Mouse (Mus musculus) G1E (cell line): ENCODE data around the gene Gm10666.
"Not testable (repeated sequence)": the region's sequence is repeated elsewhere in the genome, so short reads cannot be mapped to it uniquely, and the experiment has no call there.

Experiments
- CTCF ChIP-seq: IDR thresholded peaks from 2 replicates; pipeline ENCODE4 v1.5.1; 2012; ENCODE audit warnings: low read depth, low read length, inconsistent platforms, mixed read lengths
- GATA1 ChIP-seq: IDR thresholded peaks from 2 replicates; pipeline ENCODE4 v1.6.1; 2012; ENCODE audit warnings: borderline replicate concordance, low read length, inconsistent platforms, mixed read lengths
- GATA2 ChIP-seq: IDR thresholded peaks from 2 replicates; pipeline ENCODE4 v1.6.1; 2012; ENCODE audit warnings: low read depth, low read length, inconsistent platforms, borderline replicate concordance
- POLR2AphosphoS5 ChIP-seq: IDR thresholded peaks from 2 replicates; pipeline ENCODE4 v1.6.1; 2012; ENCODE audit warnings: low read depth, low read length, inconsistent platforms; ENCODE audit not compliant: insufficient replicate concordance
- TAL1 ChIP-seq: conservative IDR thresholded peaks from 2 replicates; pipeline ENCODE4 v1.6.1; 2012; ENCODE audit warnings: low read depth, low read length, inconsistent platforms, mixed read lengths

DNA sequence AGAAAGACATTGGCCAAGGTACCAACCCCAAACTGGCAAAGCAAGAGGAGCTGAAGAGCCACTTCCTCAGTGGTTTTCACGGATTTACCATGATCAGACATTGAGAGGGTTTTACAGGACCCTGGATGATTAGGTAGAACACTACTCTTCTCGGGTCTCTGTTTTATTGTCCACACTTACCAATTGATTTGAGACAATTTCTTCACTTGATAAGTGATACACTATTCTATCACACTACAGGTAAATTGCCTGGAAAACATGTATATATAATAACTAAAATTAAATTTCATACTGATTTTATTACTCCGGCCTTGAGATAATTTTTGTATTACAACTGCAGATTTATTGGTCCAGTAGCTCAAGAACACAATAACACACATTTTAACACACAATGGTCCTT is 29.4 kb upstream of the Gm10666 start, which contains the start of gene Vmn1r142:
- not testable (repeated sequence) for TF ChIP-seq CTCF, TAL1, GATA1, POLR2AphosphoS5, GATA2
